Mouse (Mus musculus) ES-CJ7 (cell line): ENCODE results near the gene Neto2.
A peak's percentile ranks its signal among the peaks of the same experiment; 100 is the strongest.
"Not testable (repeated sequence)": the region's sequence is repeated elsewhere in the genome, so short reads cannot be mapped to it uniquely, and the experiment has no call there.

ENCODE experiments used
- DNase-seq: peaks from one replicate; pipeline ENCODE4 v3.0.0; 2011; ENCODE audit warnings: low read depth, low spot score

Neto2 gene

GRCm38 (mm10) chr8:85700751-85701351 is at the start of gene Neto2:
Neto2 (minus strand) TSS chr8:85700924.
- DNase-seq: peak; percentile 65

GRCm38 (mm10) chr8:85745053-85745452 is 44.3 kb upstream of the Neto2 start:
- DNase-seq: no peak

- no peak for DNase-seq
Measured at GRCm38 (mm10) chr8:85730545-85730944, 29.8 kb upstream of the Neto2 start.

GRCm38 (mm10) chr8:85717271-85717670 is 16.5 kb upstream of the Neto2 start:
- DNase-seq: no peak

- no peak for DNase-seq
Measured at GRCm38 (mm10) chr8:85716696-85717095, 16.0 kb upstream of the Neto2 start.

- no peak for DNase-seq
Measured at GRCm38 (mm10) chr8:85706988-85707387, 6.3 kb upstream of the Neto2 start.

GRCm38 (mm10) chr8:85700101-85700750 is 498 bp downstream of the Neto2 start:
- peak; percentile 70 for DNase-seq

GRCm38 (mm10) chr8:85699051-85699450 is 1.7 kb downstream of the Neto2 start:
- peak; percentile 90 for DNase-seq

- DNase-seq: peak; percentile 54
Measured at GRCm38 (mm10) chr8:85665146-85665545, 35.6 kb downstream of the Neto2 start.

GRCm38 (mm10) chr8:85661995-85662394 is 38.7 kb downstream of the Neto2 start:
- peak; percentile 69 for DNase-seq

- no peak for DNase-seq
Measured at GRCm38 (mm10) chr8:85651201-85651600, 49.5 kb downstream of the Neto2 start.

GRCm38 (mm10) chr8:85648553-85648952 is 52.2 kb downstream of the Neto2 start:
- no peak for DNase-seq

- no peak for DNase-seq
Measured at GRCm38 (mm10) chr8:85644921-85645665, 55.6 kb downstream of the Neto2 start.

- DNase-seq: no peak
Measured at GRCm38 (mm10) chr8:85624450-85624849, 76.3 kb downstream of the Neto2 start.

GRCm38 (mm10) chr8:85623246-85623645 is 77.5 kb downstream of the Neto2 start:
- DNase-seq: no peak

GRCm38 (mm10) chr8:85618789-85619188 is 81.9 kb downstream of the Neto2 start:
- no peak for DNase-seq

- not testable (repeated sequence) for DNase-seq
Measured at GRCm38 (mm10) chr8:85617125-85617524, 83.6 kb downstream of the Neto2 start.

- no peak for DNase-seq
Measured at GRCm38 (mm10) chr8:85608836-85609235, 91.9 kb downstream of the Neto2 start.

GRCm38 (mm10) chr8:85607804-85608203 is 92.9 kb downstream of the Neto2 start:
- no peak for DNase-seq

- DNase-seq: no peak
Measured at GRCm38 (mm10) chr8:85606974-85607373, 93.8 kb downstream of the Neto2 start.

- no peak for DNase-seq
Measured at GRCm38 (mm10) chr8:85606561-85606960, 94.2 kb downstream of the Neto2 start.

- no peak for DNase-seq
Measured at GRCm38 (mm10) chr8:85604201-85604600, 96.5 kb downstream of the Neto2 start.
